Mouse (Mus musculus) liver, embryonic 16.5 days (tissue): ENCODE data around the gene Taar8c. TPM values are rescaled to one million over a fixed set of nuclear protein-coding genes. Genes with fewer than 3 reads are reported as not detected.
A peak's percentile ranks its signal among the peaks of the same experiment; 100 is the strongest.
"Not testable (repeated sequence)": the region's sequence is repeated elsewhere in the genome, so short reads cannot be mapped to it uniquely, and the experiment has no call there.

Source experiments
- ATAC-seq: fragments of 200-750 bp; cut with Nextera tagmentation; 2 replicates; pipeline ENCODE4 v1.8.0; 2017; ENCODE audit warnings: low read depth, mild to moderate bottlenecking, moderate number of reproducible peaks, moderate library complexity
- H3K27ac ChIP-seq: fragments of 300-500 bp; sonication (generic); 2 replicates; pipeline ENCODE4 v1.5.1; 2014; ENCODE audit warnings: mild to moderate bottlenecking, low read length
- H3K27me3 ChIP-seq: fragments of 300-500 bp; sonication (generic); 2 replicates; pipeline ENCODE4 v1.6.1; 2014; ENCODE audit warnings: low read depth, low read length, mixed read lengths; ENCODE audit not compliant: control insufficient read depth, insufficient read depth
- H3K36me3 ChIP-seq: fragments of 300-500 bp; sonication (generic); 2 replicates; pipeline ENCODE4 v1.6.1; 2014; ENCODE audit warnings: mild to moderate bottlenecking; ENCODE audit not compliant: control insufficient read depth, insufficient read depth
- H3K4me1 ChIP-seq: fragments of 300-500 bp; sonication (generic); 2 replicates; pipeline ENCODE4 v1.6.1; 2014; ENCODE audit warnings: low read depth, low read length, mixed read lengths; ENCODE audit not compliant: control insufficient read depth
- H3K4me2 ChIP-seq: fragments of 300-500 bp; sonication (generic); 2 replicates; pipeline ENCODE4 v1.6.1; 2014; ENCODE audit warnings: low read depth, low read length, mixed read lengths
- H3K4me3 ChIP-seq: fragments of 300-500 bp; sonication (generic); 2 replicates; pipeline ENCODE4 v1.5.1; 2014; ENCODE audit warnings: low read depth, mild to moderate bottlenecking, low read length
- H3K9ac ChIP-seq: fragments of 300-500 bp; sonication (generic); 2 replicates; pipeline ENCODE4 v1.6.1; 2014; ENCODE audit warnings: low read depth, low read length
- H3K9me3 ChIP-seq: fragments of 300-500 bp; sonication (generic); replicated peaks from 2 replicates; pipeline ENCODE4 v1.6.1; 2016; ENCODE audit warnings: low read length; ENCODE audit not compliant: control insufficient read depth
- whole genome bisulfite sequencing: fragments of 180-500 bp; shearing (Covaris S2); extraction: QIAGEN DNeasy Blood & Tissue Kit; methylation state at CpG from one replicate; pipeline ENCODE4 v1.1.7; 2014; ENCODE audit not compliant: insufficient replicate concordance; 5-methylcytosine and 5-hydroxymethylcytosine counted together
- polyA plus RNA-seq: library from polyadenylated mRNA; unstranded; fragments of >200 nt; fragmentation: Nextera tagmentation; extraction: Ambion mirVana; gene quantifications from 2 replicates; pipeline ENCODE4 v1.2.1, GENCODE M21; 2015

Taar8c gene
- not detected in 2 replicates for polyA plus RNA-seq

GRCm38 (mm10) chr10:24101812-24102211 lies at the start of gene Taar8c:
TSS of gene Taar8c (minus strand) at chr10:24101912.
- WGBS, result 62% methylated on average over 1 of the region's 3 CpGs
- H3K36me3 ChIP-seq, H3K9me3 ChIP-seq, H3K27ac ChIP-seq, H3K27me3 ChIP-seq, ATAC-seq, H3K4me3 ChIP-seq, H3K4me2 ChIP-seq, H3K4me1 ChIP-seq, H3K9ac ChIP-seq: not testable (repeated sequence)

GRCm38 (mm10) chr10:24150086-24150485 lies 48.4 kb upstream of the Taar8c start:
- peaks cover 12% of the 10 kb centered on the region for H3K4me1 ChIP-seq

DNA sequence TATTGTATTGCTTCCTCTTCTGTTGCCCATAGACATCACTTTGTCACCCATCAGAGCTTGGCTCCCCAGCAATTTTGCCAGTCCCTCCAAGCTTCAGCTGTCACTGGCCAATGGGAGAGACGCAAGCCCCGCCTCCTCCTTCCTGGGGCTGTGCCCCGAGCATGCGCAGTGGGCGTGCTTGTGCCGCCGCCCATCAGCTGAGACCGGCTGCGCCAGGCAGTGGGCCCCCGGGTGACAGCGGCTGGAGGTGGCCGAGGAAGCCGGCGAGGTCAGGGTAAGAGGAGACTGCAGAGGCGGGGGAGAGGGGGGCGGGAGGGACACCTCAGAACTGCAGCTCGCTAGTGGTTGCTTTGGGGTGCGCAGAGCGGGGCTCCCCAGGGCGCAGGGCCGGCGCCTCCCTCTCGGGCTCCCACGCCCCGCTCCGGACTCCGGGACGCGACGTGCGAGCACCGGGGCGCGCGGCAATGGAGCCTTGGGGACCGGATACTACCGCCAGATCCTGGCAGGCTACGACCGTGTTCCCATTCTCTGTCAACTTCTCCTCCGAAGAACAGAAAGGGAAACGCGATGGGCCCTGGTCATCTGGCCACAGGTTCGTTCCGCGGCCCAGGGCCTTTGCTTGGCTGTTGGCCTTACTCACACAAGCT lies 47.5 kb upstream of the Taar8c start, which contains the start of gene Stx7:
Gene Stx7 (plus strand): TSS at position 168 of the 647 bp plus-strand sequence.
- Histone ChIP-seq H3K36me3 (no peaks in the 10 kb centered on the region; the same call in 1 of the 2 replicates), H3K27ac (peak within 1 kb of the TSS; percentile 83), H3K27me3 (no peaks in the 10 kb centered on the region), H3K9ac (peak within 1 kb of the TSS; percentile 84), H3K4me1 (peaks cover 12% of the 10 kb centered on the region), H3K9me3 (no peaks in the 10 kb centered on the region), H3K4me3 (peak within 1 kb of the TSS; percentile 80), H3K4me2 (peak within 1 kb of the TSS; percentile 71)
- peak; percentile 95 for ATAC-seq
- WGBS, result under 1% methylated on average over 44 of the region's 45 CpGs

More at GRCm38 (mm10) chr10:24150086-24150485, 48.4 kb upstream of the Taar8c start:
- H3K4me2 ChIP-seq, result peak overlapping the region; percentile 71
- peaks cover under 1% of the 10 kb centered on the region for H3K36me3 ChIP-seq
- H3K4me3 ChIP-seq, result peak overlapping the region; percentile 80
- no peak overlapping the region for H3K27ac ChIP-seq
- H3K9me3 ChIP-seq, result no peaks in the 10 kb centered on the region
- ATAC-seq, result no peak
- 0 out of 2 replicates have a peak overlapping the region, but pooled peaks have one; percentile 1 for H3K9ac ChIP-seq
- 40% methylated on average over 7 of the region's 7 CpGs for WGBS
- no peaks in the 10 kb centered on the region for H3K27me3 ChIP-seq

DNA sequence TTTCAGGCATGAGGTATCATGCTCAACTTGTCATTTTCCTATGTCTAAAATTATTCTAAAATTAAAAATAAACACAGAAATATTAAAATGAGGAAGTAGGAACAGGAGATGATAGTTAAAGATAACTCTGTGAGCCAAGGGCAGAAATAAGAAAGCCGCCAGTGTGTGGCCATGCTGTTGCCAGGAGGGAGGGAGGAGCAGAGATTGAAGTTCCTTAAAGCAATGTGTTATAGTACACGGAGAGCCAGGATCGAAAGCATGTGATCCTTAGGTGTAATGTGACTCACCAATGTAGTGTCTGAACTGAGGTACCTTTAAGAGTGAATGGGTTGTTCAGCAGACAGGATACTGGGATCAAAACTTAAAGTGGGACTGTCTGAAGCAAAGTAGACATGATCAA lies 41.0 kb upstream of the Taar8c start:
- no peak for ATAC-seq
- Histone ChIP-seq H3K27me3 (no peaks in the 10 kb centered on the region), H3K36me3 (no peaks in the 10 kb centered on the region), H3K4me1 (no peaks in the 10 kb centered on the region), H3K4me2 (no peak overlapping the region), H3K4me3 (no peak overlapping the region), H3K9me3 (no peaks in the 10 kb centered on the region), H3K27ac (no peak overlapping the region), H3K9ac (no peak overlapping the region)
- 30% methylated on average over 3 of the region's 3 CpGs for WGBS

- Histone ChIP-seq H3K4me1 (peaks cover 10% of the 10 kb centered on the region), H3K36me3 (no peaks in the 10 kb centered on the region), H3K4me3 (no peak overlapping the region), H3K9ac (no peak overlapping the region), H3K27ac (no peak overlapping the region), H3K27me3 (no peaks in the 10 kb centered on the region), H3K4me2 (no peak overlapping the region), H3K9me3 (no peaks in the 10 kb centered on the region)
- 64% methylated on average over 2 of the region's 2 CpGs for WGBS
- no peak for ATAC-seq
Observed at GRCm38 (mm10) chr10:24138623-24139261, 37.0 kb upstream of the Taar8c start.

- WGBS, result 39% methylated on average over 7 of the region's 7 CpGs
- H3K36me3 ChIP-seq, result no peaks in the 10 kb centered on the region
- ATAC-seq, result peak; percentile 20; the same call in 1 of the 2 replicates
- H3K4me3 ChIP-seq, result no peak overlapping the region
- no peak overlapping the region for H3K9ac ChIP-seq
- H3K27me3 ChIP-seq, result no peaks in the 10 kb centered on the region
- H3K4me2 ChIP-seq, result no peak overlapping the region
- H3K27ac ChIP-seq, result 0 out of 2 replicates have a peak overlapping the region, but pooled peaks have one; percentile 19
- peaks cover 17% of the 10 kb centered on the region for H3K4me1 ChIP-seq
- no peaks in the 10 kb centered on the region for H3K9me3 ChIP-seq
Observed at GRCm38 (mm10) chr10:24134071-24134645, 32.4 kb upstream of the Taar8c start.

DNA sequence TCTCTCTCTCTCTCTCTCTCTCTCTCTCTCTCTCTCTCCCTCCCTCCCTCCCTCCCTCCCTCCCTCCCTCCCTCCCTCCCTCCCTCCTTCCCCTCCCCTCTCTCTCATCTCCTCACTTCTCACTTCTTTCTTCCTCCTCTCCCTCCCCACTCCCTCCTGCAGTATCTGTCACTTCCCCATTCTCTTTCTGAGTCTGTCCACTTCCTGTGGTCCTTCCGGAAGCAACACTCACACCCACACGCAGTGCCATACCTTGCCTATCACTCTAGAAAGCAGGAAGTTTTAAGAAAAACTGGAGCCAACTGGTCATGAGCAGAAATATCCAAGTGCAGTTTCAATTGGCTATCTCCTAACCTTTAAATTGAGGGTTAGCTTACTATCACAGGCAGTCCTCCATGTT lies 31.4 kb upstream of the Taar8c start:
- Histone ChIP-seq H3K27me3 (no peaks in the 10 kb centered on the region), H3K36me3 (no peaks in the 10 kb centered on the region), H3K4me2 (no peak overlapping the region), H3K4me3 (no peak overlapping the region), H3K27ac (no peak overlapping the region), H3K9ac (no peak overlapping the region), H3K4me1 (peaks cover 17% of the 10 kb centered on the region), H3K9me3 (no peaks in the 10 kb centered on the region)
- WGBS, result 15% methylated on average over 2 of the region's 2 CpGs
- peak; percentile 25; the same call in 1 of the 2 replicates for ATAC-seq

GRCm38 (mm10) chr10:24132273-24132672 lies 30.6 kb upstream of the Taar8c start:
- Histone ChIP-seq H3K4me2 (0 out of 2 replicates have a peak overlapping the region, but pooled peaks have one; percentile 52), H3K27me3 (no peaks in the 10 kb centered on the region), H3K4me3 (no peak overlapping the region), H3K36me3 (no peaks in the 10 kb centered on the region), H3K27ac (no peak overlapping the region), H3K9ac (no peak overlapping the region), H3K9me3 (no peaks in the 10 kb centered on the region), H3K4me1 (peaks cover 17% of the 10 kb centered on the region)
- WGBS, result 42% methylated on average over 5 of the region's 5 CpGs
- ATAC-seq, result no peak
